In genomic region chr10:40141016-40141851, GRCm38 (mm10) we compare ENCODE assay signal across 8 mouse cellular contexts. TPM values are rescaled to one million over a fixed set of nuclear protein-coding genes. Genes with fewer than 3 reads are reported as not detected.
DNase-seq lines count a peak whose midpoint lies in the region; ATAC-seq and TF ChIP-seq lines count a peak whose summit lies in the region.

No protein-coding gene starts in this region.

- peaks cover 41% of the 10 kb centered on the region for H3K27me3 ChIP-seq in forebrain, embryonic 10.5 days (ENCODE audit: poor library complexity, severe bottlenecking)
- H3K27me3 ChIP-seq in liver, adult 2 months (ENCODE audit: control insufficient read depth, insufficient read depth, low read length) = no peaks in the 10 kb centered on the region
- no peaks in the 10 kb centered on the region for H3K27me3 ChIP-seq in neural tube, embryonic 14.5 days (ENCODE audit: control insufficient read depth, insufficient read depth, low read length)

- H3K79me2 ChIP-seq in liver, adult 2 months (ENCODE audit: control insufficient read depth, insufficient read depth, low read length) = peaks cover 24% of the 10 kb centered on the region

- DNase-seq in embryo, embryonic 10 days (ENCODE audit: low spot score) = peak; percentile 27
- no peak for DNase-seq in embryo, embryonic 9.5 days (ENCODE audit: extremely low spot score)
- DNase-seq in MEL-GATA-1-ER (ENCODE audit: extremely low read depth, low read depth) = peak; percentile 59
- DNase-seq in forebrain, embryonic 10.5 days (ENCODE audit: extremely low spot score, low spot score) = peak; percentile 21
- DNase-seq in liver, adult 2 months (ENCODE audit: extremely low read depth, low read depth, low spot score) = peak; percentile 62
- no peak for DNase-seq in ovary, adult 18-20 months (ENCODE audit: low spot score)

- peak; percentile 31 to 53; a peak in 3 of 4 replicates for ATAC-seq in hematopoietic stem cell, adult 5-6 weeks (replicated peaks in 1 of 2; ENCODE audit: insufficient read depth in 1 of 2, low FRiP score in 2 of 2, low TSS enrichment in 1 of 2, low read depth in 1 of 2, poor library complexity in 2 of 2, severe bottlenecking in 2 of 2)
- ATAC-seq in neural tube, embryonic 14.5 days (ENCODE audit: low read depth) = peak; percentile 38; the same call in 1 of the 2 replicates

- peaks cover 14% of the 10 kb centered on the region for H3K4me1 ChIP-seq in forebrain, embryonic 10.5 days
- H3K4me1 ChIP-seq in liver, adult 2 months (ENCODE audit: control insufficient read depth, insufficient read depth, low read length) = peaks cover 15% of the 10 kb centered on the region
- no peaks in the 10 kb centered on the region for H3K4me1 ChIP-seq in neural tube, embryonic 14.5 days (ENCODE audit: control insufficient read depth, insufficient read depth, low read length)

- H3K9me3 ChIP-seq in forebrain, embryonic 10.5 days = no peaks in the 10 kb centered on the region
- H3K9me3 ChIP-seq in neural tube, embryonic 14.5 days (ENCODE audit: control insufficient read depth, low read length) = no peaks in the 10 kb centered on the region

- no peak for TF ChIP-seq POLR2A in liver, adult 2 months (IDR thresholded peaks at IDR 0.05; ENCODE audit: extremely low read depth, insufficient read depth, low read length)

- no peaks in the 10 kb centered on the region for H3K36me3 ChIP-seq in forebrain, embryonic 10.5 days (replicated peaks)
- no peaks in the 10 kb centered on the region for H3K36me3 ChIP-seq in liver, adult 2 months (ENCODE audit: control insufficient read depth, insufficient read depth, low read length)
- H3K36me3 ChIP-seq in neural tube, embryonic 14.5 days (ENCODE audit: control insufficient read depth, insufficient read depth, low read length) = no peaks in the 10 kb centered on the region

- H3K9ac ChIP-seq in liver, adult 2 months (ENCODE audit: low read depth, low read length) = peak overlapping the region; percentile 90
- H3K9ac ChIP-seq in neural tube, embryonic 14.5 days (replicated peaks; ENCODE audit: low read depth, low read length) = peak overlapping the region; percentile 65

- H3K27ac ChIP-seq in forebrain, embryonic 10.5 days = peak overlapping the region; percentile 86
- peak overlapping the region; percentile 51 for H3K27ac ChIP-seq in liver, adult 2 months (replicated peaks; ENCODE audit: insufficient read depth, low read depth, low read length)
- no peak overlapping the region for H3K27ac ChIP-seq in neural tube, embryonic 14.5 days (ENCODE audit: low read depth, low read length)

- H3K4me2 ChIP-seq in neural tube, embryonic 14.5 days (ENCODE audit: low read depth, low read length) = peak overlapping the region; percentile 85

- H3K4me3 ChIP-seq in forebrain, embryonic 10.5 days = peak overlapping the region; percentile 68
- peak overlapping the region; percentile 95 for H3K4me3 ChIP-seq in liver, adult 2 months (ENCODE audit: insufficient read depth, low read depth, low read length)
- peak overlapping the region; percentile 70 for H3K4me3 ChIP-seq in neural tube, embryonic 14.5 days (ENCODE audit: low read depth, low read length)

- 29% methylated on average over 27 of the region's 27 CpGs for WGBS in forebrain, embryonic 10.5 days
- WGBS in liver, adult 2 months = 5% methylated on average over 27 of the region's 27 CpGs
- 25% methylated on average over 27 of the region's 27 CpGs for WGBS in neural tube, embryonic 14.5 days

- TF ChIP-seq CTCF in liver, adult 2 months (IDR thresholded peaks at IDR 0.05; ENCODE audit: low read depth, low read length) = no peak

RNA-seq across cellular contexts. Expression of gene Slc16a10, which starts 0.8 kb away (rescaled TPM):
- polyA plus RNA-seq in forebrain, embryonic 10.5 days (2016; fragmentation: Nextera tagmentation; extraction: Ambion mirVana) = 5.9 and 6.3 TPM in 2 replicates
- total RNA-seq in hematopoietic stem cell, adult 5-6 weeks (2017) = 12.8 and 19.6 TPM in 2 replicates
- total RNA-seq in liver, adult 2 months (2014; rRNA removed) = 72.2 and 76.0 TPM in 2 replicates
- polyA plus RNA-seq in liver, adult 2 months (2012; rRNA removed) = 55.4 and 61.4 TPM in 2 replicates
- polyA plus RNA-seq in neural tube, embryonic 14.5 days (2014; fragmentation: Nextera tagmentation; extraction: Ambion mirVana) = 1.9 and 2.9 TPM in 2 replicates

Comparison
In these comparisons a context has a peak if more than half of its experiments do, and no peak if none do; other contexts are left out.
1. DNase-seq: peak in embryo, embryonic 10 days (single experiment), MEL-GATA-1-ER (single experiment), forebrain, embryonic 10.5 days (single experiment) and liver, adult 2 months (single experiment); none in embryo, embryonic 9.5 days (single experiment) and ovary, adult 18-20 months (single experiment).
2. Peak in every context shown above with its lines, with median percentiles within 50 percentile points of each other: H3K4me3 ChIP-seq.